Mouse (Mus musculus) liver, postnatal 0 days (tissue): ENCODE results near the gene Npepps.

Source experiments
- CTCF ChIP-seq: sonication (generic); IDR thresholded peaks from 2 replicates; pipeline ENCODE4 v1.5.1; 2016; ENCODE audit warnings: antibody characterized with exemption, low read depth
- EP300 ChIP-seq: IDR thresholded peaks from 2 replicates; pipeline ENCODE4 v1.6.1; 2016; ENCODE audit warnings: antibody characterized with exemption, low read depth, mild to moderate bottlenecking

DNA sequence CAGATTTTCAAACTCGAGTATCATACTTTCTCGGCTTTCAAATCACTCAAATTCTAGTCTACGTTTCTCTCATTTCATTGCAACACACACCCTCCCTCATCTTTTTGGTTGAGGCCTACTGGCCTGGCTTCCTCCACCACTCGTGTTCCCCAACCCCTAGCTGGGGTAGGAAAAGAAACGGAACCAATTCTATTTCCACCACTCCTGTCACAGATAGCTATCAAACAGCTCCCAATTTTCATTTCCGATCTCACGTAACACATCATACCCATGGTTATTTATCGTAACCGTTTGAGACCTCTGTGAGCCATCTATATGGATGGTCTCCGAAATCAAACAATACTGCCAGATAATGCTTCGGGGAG lies 1.4 kb downstream of the Npepps start:
- no peak for TF ChIP-seq CTCF
- TF ChIP-seq EP300: no peak
